Mouse (Mus musculus) spleen, adult 2 months (tissue): ENCODE data around the gene Engase.

ENCODE experiments used
- CTCF ChIP-seq: fragments of 200-500 bp; IDR thresholded peaks from 2 replicates; pipeline ENCODE4 v1.5.1; 2011; ENCODE audit warnings: mild to moderate bottlenecking, inconsistent platforms; ENCODE audit not compliant: insufficient read depth, insufficient read length, insufficient replicate concordance; ENCODE audit errors: extremely low read depth
- POLR2A ChIP-seq: fragments of 200-500 bp; IDR thresholded peaks from 2 replicates; pipeline ENCODE4 v1.6.1; 2011; ENCODE audit warnings: low read depth, low read length, inconsistent platforms

- TF ChIP-seq CTCF (no peak), POLR2A (no peak)
These were observed 37.8 kb upstream of the Engase start for GRCm38 (mm10) chr11:118438665-118439414.
